Mouse (Mus musculus) E14TG2a.4 (cell line): ENCODE measurements at regions not wholly inside any gene's neighbourhood (a gene's known extent, or its start where the extent isn't known, plus 50 kb on each side); places are given as distances from the start of the nearest gene placed in this dataset.

Experiments
- CTCF ChIP-seq: conservative IDR thresholded peaks from 2 replicates; pipeline ENCODE4 v1.5.1; 2014; ENCODE audit warnings: low read length
- NANOG ChIP-seq: IDR thresholded peaks from 2 replicates; pipeline ENCODE4 v1.6.1; 2014; ENCODE audit warnings: borderline replicate concordance, low read length, mixed read lengths
- POU5F1 ChIP-seq: IDR thresholded peaks from 2 replicates; pipeline ENCODE4 v1.6.1; 2014; ENCODE audit warnings: low read length, borderline replicate concordance

DNA sequence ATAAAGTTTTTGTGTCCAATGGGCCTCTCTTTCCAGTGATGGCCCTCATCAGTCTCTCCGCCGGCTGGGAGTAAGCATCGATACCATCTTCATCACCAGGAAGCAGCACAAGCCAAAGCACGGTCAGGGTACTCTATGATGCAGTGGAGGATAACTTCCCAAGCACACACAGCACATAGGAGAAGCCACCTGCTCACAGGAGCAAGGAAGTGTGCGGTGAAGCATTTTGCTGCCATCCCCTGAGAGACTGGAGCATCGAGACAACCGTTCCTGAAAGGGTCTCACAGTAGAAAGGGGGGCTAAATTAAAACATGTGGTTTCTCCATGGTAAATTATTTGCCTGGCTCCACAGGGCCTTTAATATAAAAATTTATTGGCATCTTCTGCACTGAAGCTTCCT is 277.1 kb downstream of the Lrig3 start:
- TF ChIP-seq CTCF (no peak), NANOG (no peak), POU5F1 (no peak)
